11 mouse cellular contexts compared by ENCODE assay signal in genomic region chr7:105777316-105777715, GRCm38 (mm10). TPM values are rescaled to one million over a fixed set of nuclear protein-coding genes. Genes with fewer than 3 reads are reported as not detected.
DNase-seq lines count a peak whose midpoint lies in the region; ATAC-seq and TF ChIP-seq lines count a peak whose summit lies in the region.
"Had no signal": no experiment of that assay in that cellular context is flagged by ENCODE, and none has a peak within 500 bp of the region (broad histone marks: within the 10 kb centered on the region; RNA-seq: fewer than 3 reads in every experiment).

No protein-coding gene starts in this region.

- no peak for TF ChIP-seq POLR2A in embryonic fibroblast, embryonic 13.5 days (IDR thresholded peaks at IDR 0.05; ENCODE audit: low read depth, low read length)

- TF ChIP-seq CTCF in embryonic fibroblast, embryonic 13.5 days (IDR thresholded peaks at IDR 0.05; ENCODE audit: borderline replicate concordance, insufficient read depth, low read length) = no peak

- no peaks in the 10 kb centered on the region for H3K9me3 ChIP-seq in hindbrain, embryonic 13.5 days
- no peaks in the 10 kb centered on the region for H3K9me3 ChIP-seq in hindbrain, embryonic 11.5 days (ENCODE audit: control insufficient read depth, low read length)
- H3K9me3 ChIP-seq in embryonic facial prominence, embryonic 12.5 days = no peaks in the 10 kb centered on the region
- H3K9me3 ChIP-seq in limb, embryonic 15.5 days = no peaks in the 10 kb centered on the region
- H3K9me3 ChIP-seq: forebrain, embryonic 12.5 days; liver, embryonic 12.5 days had no signal

- intact Hi-C loops in left cerebral cortex, postnatal 36 days (cut with DNase I) = no loop called here

- H3K4me3 ChIP-seq in hindbrain, embryonic 13.5 days = no peak overlapping the region
- no peak overlapping the region for H3K4me3 ChIP-seq in hindbrain, embryonic 11.5 days (ENCODE audit: low read depth, low read length)
- H3K4me3 ChIP-seq in embryonic facial prominence, embryonic 12.5 days = peak overlapping the region; percentile 40
- no peak overlapping the region for H3K4me3 ChIP-seq in embryonic fibroblast, embryonic 13.5 days (ENCODE audit: insufficient read depth, low read length)
- H3K4me3 ChIP-seq in limb, embryonic 15.5 days = peak overlapping the region; percentile 38
- H3K4me3 ChIP-seq: liver, embryonic 12.5 days had no signal

- peaks cover 69% of the 10 kb centered on the region for H3K36me3 ChIP-seq in hindbrain, embryonic 13.5 days
- H3K36me3 ChIP-seq in hindbrain, embryonic 11.5 days (ENCODE audit: control insufficient read depth, insufficient read depth, low read length) = peaks cover 7% of the 10 kb centered on the region
- peaks cover 47% of the 10 kb centered on the region for H3K36me3 ChIP-seq in embryonic facial prominence, embryonic 12.5 days
- peaks cover 38% of the 10 kb centered on the region for H3K36me3 ChIP-seq in limb, embryonic 15.5 days
- H3K36me3 ChIP-seq: liver, embryonic 12.5 days had no signal

- WGBS in hindbrain, embryonic 13.5 days = 78% methylated on average over 1 of the region's 1 CpGs
- WGBS in hindbrain, embryonic 11.5 days = 94% methylated on average over 1 of the region's 1 CpGs
- WGBS in embryonic facial prominence, embryonic 12.5 days = 72% methylated on average over 1 of the region's 1 CpGs
- 79% methylated on average over 1 of the region's 1 CpGs for WGBS in limb, embryonic 15.5 days

- H3K4me2 ChIP-seq in hindbrain, embryonic 13.5 days = peak overlapping the region; percentile 43
- H3K4me2 ChIP-seq in hindbrain, embryonic 11.5 days (replicated peaks; ENCODE audit: low read depth, low read length) = no peak overlapping the region
- H3K4me2 ChIP-seq in embryonic facial prominence, embryonic 12.5 days (replicated peaks) = peak overlapping the region; percentile 65
- peak overlapping the region; percentile 53 for H3K4me2 ChIP-seq in limb, embryonic 15.5 days
- H3K4me2 ChIP-seq: midbrain, embryonic 11.5 days had no signal

- H3K4me1 ChIP-seq in hindbrain, embryonic 13.5 days (replicated peaks) = peaks cover 81% of the 10 kb centered on the region
- peaks cover 5% of the 10 kb centered on the region for H3K4me1 ChIP-seq in hindbrain, embryonic 11.5 days (replicated peaks; ENCODE audit: control insufficient read depth, insufficient read depth, low read length)
- peaks cover 45% of the 10 kb centered on the region for H3K4me1 ChIP-seq in embryonic facial prominence, embryonic 12.5 days
- H3K4me1 ChIP-seq in embryonic fibroblast, embryonic 13.5 days (ENCODE audit: control insufficient read depth, insufficient read depth, low read length) = peaks cover 13% of the 10 kb centered on the region
- H3K4me1 ChIP-seq in limb, embryonic 15.5 days = peaks cover 34% of the 10 kb centered on the region

- ATAC-seq in hindbrain, embryonic 13.5 days (ENCODE audit: low FRiP score) = no peak
- ATAC-seq in hindbrain, embryonic 11.5 days (ENCODE audit: low FRiP score) = no peak
- no peak for ATAC-seq in embryonic facial prominence, embryonic 12.5 days (ENCODE audit: insufficient number of reproducible peaks, insufficient read depth, low FRiP score, low TSS enrichment)
- ATAC-seq in limb, embryonic 15.5 days (ENCODE audit: insufficient number of reproducible peaks, low FRiP score, low TSS enrichment, low read depth) = no peak
- no peak for ATAC-seq in megakaryocyte-erythroid progenitor cell, adult 5-6 weeks (replicated peaks; ENCODE audit: low FRiP score, low TSS enrichment, poor library complexity, severe bottlenecking)

- H3K27ac ChIP-seq in hindbrain, embryonic 13.5 days = no peak overlapping the region
- no peak overlapping the region for H3K27ac ChIP-seq in hindbrain, embryonic 11.5 days (ENCODE audit: low read depth, low read length)
- peak overlapping the region; percentile 99 for H3K27ac ChIP-seq in embryonic facial prominence, embryonic 12.5 days
- peak overlapping the region; percentile 79 for H3K27ac ChIP-seq in embryonic fibroblast, embryonic 13.5 days (ENCODE audit: insufficient read depth, low read length)
- H3K27ac ChIP-seq in limb, embryonic 15.5 days = peak overlapping the region; percentile 94
- H3K27ac ChIP-seq: forebrain, embryonic 12.5 days had no signal

- no peaks in the 10 kb centered on the region for H3K27me3 ChIP-seq in hindbrain, embryonic 13.5 days
- H3K27me3 ChIP-seq in hindbrain, embryonic 11.5 days (ENCODE audit: control insufficient read depth, insufficient read depth, low read length) = no peaks in the 10 kb centered on the region
- no peaks in the 10 kb centered on the region for H3K27me3 ChIP-seq in embryonic facial prominence, embryonic 12.5 days
- no peaks in the 10 kb centered on the region for H3K27me3 ChIP-seq in limb, embryonic 15.5 days
- H3K27me3 ChIP-seq: forebrain, embryonic 12.5 days had no signal

- no peak overlapping the region for H3K9ac ChIP-seq in hindbrain, embryonic 13.5 days
- H3K9ac ChIP-seq in hindbrain, embryonic 11.5 days (ENCODE audit: low read depth, low read length) = no peak overlapping the region
- H3K9ac ChIP-seq in embryonic facial prominence, embryonic 12.5 days = peak overlapping the region; percentile 53; the same call in 1 of the 2 replicates
- H3K9ac ChIP-seq in limb, embryonic 15.5 days = no peak overlapping the region
- H3K9ac ChIP-seq: forebrain, embryonic 12.5 days; liver, embryonic 12.5 days had no signal

- DNase-seq in hindbrain, embryonic 11.5 days (ENCODE audit: low spot score) = no peak
- no peak for DNase-seq in left cerebral cortex, postnatal 36 days (ENCODE audit: low spot score in 2 of 2)
- DNase-seq: thymus, postnatal 25 days had no signal

RNA-seq across cellular contexts. Expression of gene Dchs1, which starts 10.1 kb away (rescaled TPM):
- 15.8 and 16.1 TPM in 2 replicates for polyA plus RNA-seq in hindbrain, embryonic 13.5 days (2015; fragmentation: Nextera tagmentation; extraction: Ambion mirVana)
- 15.0 and 17.7 TPM in 2 replicates for polyA plus RNA-seq in hindbrain, embryonic 11.5 days (2014; fragmentation: Nextera tagmentation; extraction: Ambion mirVana)
- 27.3 and 28.5 TPM in 2 replicates for polyA plus RNA-seq in embryonic facial prominence, embryonic 12.5 days (2016; fragmentation: Nextera tagmentation; extraction: Ambion mirVana)
- polyA plus RNA-seq in embryonic fibroblast, embryonic 13.5 days (2011; ENCODE audit: insufficient read length, low read depth, missing spikeins) = 12.8 and 28.6 TPM in 2 replicates
- 13.3 and 16.2 TPM in 2 replicates for polyA plus RNA-seq in limb, embryonic 15.5 days (2015; fragmentation: Nextera tagmentation; extraction: Ambion mirVana)
- 10 to 100 TPM in 1 of 2 experiments, 1 to 10 TPM in 1; 8.6 to 11.5 TPM for total RNA-seq in left cerebral cortex, postnatal 36 days (2021)
- total RNA-seq in megakaryocyte-erythroid progenitor cell, adult 5-6 weeks (2014; fragmentation: Nextera tagmentation) = not detected in 2 replicates
- not detected in 2 replicates for total RNA-seq in megakaryocyte-erythroid progenitor cell, adult 5-6 weeks (2017)

RNA-seq across cellular contexts. Expression of gene Tpp1, which starts 25.3 kb away (rescaled TPM):
- 39.9 and 46.8 TPM in 2 replicates for polyA plus RNA-seq in hindbrain, embryonic 13.5 days (2015; fragmentation: Nextera tagmentation; extraction: Ambion mirVana)
- polyA plus RNA-seq in hindbrain, embryonic 11.5 days (2014; fragmentation: Nextera tagmentation; extraction: Ambion mirVana) = 43.3 and 51.5 TPM in 2 replicates
- 41.9 and 43.3 TPM in 2 replicates for polyA plus RNA-seq in embryonic facial prominence, embryonic 12.5 days (2016; fragmentation: Nextera tagmentation; extraction: Ambion mirVana)
- polyA plus RNA-seq in embryonic fibroblast, embryonic 13.5 days (2011; ENCODE audit: insufficient read length, low read depth, missing spikeins) = 200 and 265 TPM in 2 replicates
- 74.3 and 75.9 TPM in 2 replicates for polyA plus RNA-seq in limb, embryonic 15.5 days (2015; fragmentation: Nextera tagmentation; extraction: Ambion mirVana)
- 10 to 100 TPM; 59.6 to 73.9 TPM for total RNA-seq in left cerebral cortex, postnatal 36 days (2021)
- total RNA-seq in megakaryocyte-erythroid progenitor cell, adult 5-6 weeks (2014; fragmentation: Nextera tagmentation) = 80.7 and 98.6 TPM in 2 replicates
- 26.8 and 37.9 TPM in 2 replicates for total RNA-seq in megakaryocyte-erythroid progenitor cell, adult 5-6 weeks (2017)

RNA-seq across cellular contexts. Expression of gene Taf10, which starts 33.2 kb away (rescaled TPM):
- polyA plus RNA-seq in hindbrain, embryonic 13.5 days (2015; fragmentation: Nextera tagmentation; extraction: Ambion mirVana) = 111 and 122 TPM in 2 replicates
- 175 and 191 TPM in 2 replicates for polyA plus RNA-seq in hindbrain, embryonic 11.5 days (2014; fragmentation: Nextera tagmentation; extraction: Ambion mirVana)
- 175 TPM in 2 replicates for polyA plus RNA-seq in embryonic facial prominence, embryonic 12.5 days (2016; fragmentation: Nextera tagmentation; extraction: Ambion mirVana)
- polyA plus RNA-seq in embryonic fibroblast, embryonic 13.5 days (2011; ENCODE audit: insufficient read length, low read depth, missing spikeins) = 146 and 155 TPM in 2 replicates
- 80.1 and 104 TPM in 2 replicates for polyA plus RNA-seq in limb, embryonic 15.5 days (2015; fragmentation: Nextera tagmentation; extraction: Ambion mirVana)
- 100 to 1,000 TPM; 112 to 127 TPM for total RNA-seq in left cerebral cortex, postnatal 36 days (2021)
- 333 and 378 TPM in 2 replicates for total RNA-seq in megakaryocyte-erythroid progenitor cell, adult 5-6 weeks (2014; fragmentation: Nextera tagmentation)
- 181 and 219 TPM in 2 replicates for total RNA-seq in megakaryocyte-erythroid progenitor cell, adult 5-6 weeks (2017)

RNA-seq across cellular contexts. Expression of gene Mrpl17, which starts 33.6 kb away (rescaled TPM):
- 210 and 219 TPM in 2 replicates for polyA plus RNA-seq in hindbrain, embryonic 13.5 days (2015; fragmentation: Nextera tagmentation; extraction: Ambion mirVana)
- polyA plus RNA-seq in hindbrain, embryonic 11.5 days (2014; fragmentation: Nextera tagmentation; extraction: Ambion mirVana) = 274 and 290 TPM in 2 replicates
- 317 and 324 TPM in 2 replicates for polyA plus RNA-seq in embryonic facial prominence, embryonic 12.5 days (2016; fragmentation: Nextera tagmentation; extraction: Ambion mirVana)
- 129 and 140 TPM in 2 replicates for polyA plus RNA-seq in embryonic fibroblast, embryonic 13.5 days (2011; ENCODE audit: insufficient read length, low read depth, missing spikeins)
- 329 and 341 TPM in 2 replicates for polyA plus RNA-seq in limb, embryonic 15.5 days (2015; fragmentation: Nextera tagmentation; extraction: Ambion mirVana)
- 100 to 1,000 TPM in 1 of 2 experiments, 10 to 100 TPM in 1; 90.1 to 114 TPM for total RNA-seq in left cerebral cortex, postnatal 36 days (2021)
- 144 and 184 TPM in 2 replicates for total RNA-seq in megakaryocyte-erythroid progenitor cell, adult 5-6 weeks (2014; fragmentation: Nextera tagmentation)
- 31.6 and 60.6 TPM in 2 replicates for total RNA-seq in megakaryocyte-erythroid progenitor cell, adult 5-6 weeks (2017)

RNA-seq across cellular contexts. Expression of gene Rrp8, which starts 40.1 kb away (rescaled TPM):
- 25.8 and 28.0 TPM in 2 replicates for polyA plus RNA-seq in hindbrain, embryonic 13.5 days (2015; fragmentation: Nextera tagmentation; extraction: Ambion mirVana)
- polyA plus RNA-seq in hindbrain, embryonic 11.5 days (2014; fragmentation: Nextera tagmentation; extraction: Ambion mirVana) = 33.1 and 44.1 TPM in 2 replicates
- polyA plus RNA-seq in embryonic facial prominence, embryonic 12.5 days (2016; fragmentation: Nextera tagmentation; extraction: Ambion mirVana) = 43.3 and 46.1 TPM in 2 replicates
- 46.0 and 47.7 TPM in 2 replicates for polyA plus RNA-seq in embryonic fibroblast, embryonic 13.5 days (2011; ENCODE audit: insufficient read length, low read depth, missing spikeins)
- polyA plus RNA-seq in limb, embryonic 15.5 days (2015; fragmentation: Nextera tagmentation; extraction: Ambion mirVana) = 36.4 and 41.8 TPM in 2 replicates
- total RNA-seq in left cerebral cortex, postnatal 36 days (2021) = 10 to 100 TPM; 13.0 to 14.0 TPM
- total RNA-seq in megakaryocyte-erythroid progenitor cell, adult 5-6 weeks (2014; fragmentation: Nextera tagmentation) = 46.4 and 52.3 TPM in 2 replicates
- 42.7 and 85.2 TPM in 2 replicates for total RNA-seq in megakaryocyte-erythroid progenitor cell, adult 5-6 weeks (2017)

Comparison
In these comparisons a context has a peak if more than half of its experiments do, and no peak if none do; other contexts are left out.
1. H3K27ac ChIP-seq: peak in embryonic facial prominence, embryonic 12.5 days (single experiment), embryonic fibroblast, embryonic 13.5 days (single experiment) and limb, embryonic 15.5 days (single experiment); none in hindbrain, embryonic 13.5 days (single experiment) and hindbrain, embryonic 11.5 days (single experiment).
2. H3K4me3 ChIP-seq: peak in embryonic facial prominence, embryonic 12.5 days (single experiment) and limb, embryonic 15.5 days (single experiment); none in hindbrain, embryonic 13.5 days (single experiment), hindbrain, embryonic 11.5 days (single experiment) and embryonic fibroblast, embryonic 13.5 days (single experiment).